Mouse (Mus musculus): ENCODE data around the gene Il17f.

- TF ChIP-seq CTCF (IDR thresholded peaks at IDR 0.05; ENCODE audit: low read depth) (no peak), EP300 (IDR thresholded peaks at IDR 0.05; ENCODE audit: low read depth) (no peak)
Observed at GRCm38 (mm10) chr1:20828061-20828460, 37.6 kb upstream of the Il17f start.

Measured in liver, embryonic 14.5 days (tissue).